Mouse (Mus musculus): ENCODE data around the gene Sgms2. TPM values are rescaled to one million over a fixed set of nuclear protein-coding genes. Genes with fewer than 3 reads are reported as not detected.

The Sgms2 gene
- polyA plus RNA-seq, 1 experiment from 2014 or later: 0.85 TPM

DNA sequence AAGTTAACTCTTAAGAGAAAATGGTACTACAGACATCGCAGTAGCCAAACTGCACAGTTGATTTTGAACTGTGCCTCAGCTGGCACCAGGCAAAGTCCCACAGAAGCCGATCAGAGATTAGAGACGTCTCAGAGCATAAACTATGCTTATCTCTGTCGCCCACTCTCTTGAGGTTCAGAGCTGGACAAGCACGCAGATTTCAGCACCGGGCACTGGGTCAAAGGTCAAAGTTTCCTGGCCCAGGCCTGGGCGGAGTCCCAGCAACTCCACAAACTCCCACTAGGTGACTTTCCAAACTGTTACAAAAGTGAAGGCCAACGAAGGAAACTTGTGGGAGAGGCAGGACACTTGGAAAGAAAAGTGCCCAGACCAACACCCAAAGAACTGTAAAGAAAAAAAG, 220.1 kb downstream of the Sgms2 start:
- H3K9me3 ChIP-seq: no peaks in the 10 kb centered on the region
- H3K27me3 ChIP-seq: no peaks in the 10 kb centered on the region
- peak overlapping the region; percentile 77 for H3K4me2 ChIP-seq
- H3K27ac ChIP-seq (replicated peaks): no peak overlapping the region
- no peaks in the 10 kb centered on the region for H3K36me3 ChIP-seq
- H3K4me3 ChIP-seq: peak overlapping the region; percentile 61
- ATAC-seq (ENCODE audit: low read depth): 0 out of 2 replicates have a peak, but pooled peaks have one; percentile 23
- peaks cover 20% of the 10 kb centered on the region for H3K4me1 ChIP-seq (replicated peaks)
- H3K9ac ChIP-seq: peak overlapping the region; percentile 71
- WGBS: 11% methylated on average over 8 of the region's 8 CpGs

DNA sequence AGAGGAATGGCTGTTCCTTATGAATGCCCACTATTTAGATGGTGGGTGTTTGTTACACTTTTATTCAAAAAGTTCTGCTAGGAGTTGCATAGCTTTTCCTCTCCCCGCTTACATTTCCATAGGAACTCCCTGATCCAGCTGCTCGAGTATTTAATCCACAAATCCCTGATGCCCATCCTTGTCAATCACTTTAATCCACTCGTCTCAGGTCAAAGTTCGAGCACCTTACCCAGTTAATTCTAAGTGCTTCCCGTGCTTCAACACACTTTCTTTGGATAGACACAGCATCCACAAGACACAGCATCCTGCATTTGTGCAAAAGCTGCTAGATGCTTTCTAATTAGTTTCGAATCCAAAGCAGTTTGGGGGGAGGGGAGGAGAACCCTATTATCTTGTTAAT, 220.8 kb downstream of the Sgms2 start:
- Histone ChIP-seq H3K9ac (no peak overlapping the region), H3K9me3 (no peaks in the 10 kb centered on the region), H3K4me3 (no peak overlapping the region), H3K27me3 (no peaks in the 10 kb centered on the region), H3K36me3 (no peaks in the 10 kb centered on the region), H3K27ac (replicated peaks) (no peak overlapping the region), H3K4me2 (peak overlapping the region; percentile 77), H3K4me1 (replicated peaks) (peaks cover 20% of the 10 kb centered on the region)
- ATAC-seq (ENCODE audit: low read depth): no peak
- 65% methylated on average over 6 of the region's 6 CpGs for WGBS

Other genes starting within 250 kb of the Sgms2 start
- gene Hadh, start 219.3 kb downstream of the Sgms2 start, polyA plus RNA-seq (2015; fragmentation: Nextera tagmentation; extraction: Ambion mirVana): 34.4 and 37.1 TPM in 2 replicates
- gene Cyp2u1, start 188.2 kb downstream of the Sgms2 start, polyA plus RNA-seq (2015; fragmentation: Nextera tagmentation; extraction: Ambion mirVana): 5.4 and 6.5 TPM in 2 replicates
- 115 and 123 TPM in 2 replicates for gene Papss1, start 73.4 kb upstream of the Sgms2 start, polyA plus RNA-seq (2015; fragmentation: Nextera tagmentation; extraction: Ambion mirVana)

Data from neural tube, embryonic 13.5 days (tissue).